Mouse (Mus musculus) hindbrain, embryonic 14.5 days (tissue): ENCODE measurements around the gene Atp6v1fnb. TPM values are rescaled to one million over a fixed set of nuclear protein-coding genes. Genes with fewer than 3 reads are reported as not detected.

Experiments
- ATAC-seq: fragments of 200-750 bp; cut with Nextera tagmentation; 2 replicates; pipeline ENCODE4 v1.8.0; 2017; ENCODE audit warnings: moderate number of reproducible peaks, mild to moderate bottlenecking, moderate TSS enrichment, moderate library complexity; ENCODE audit not compliant: low FRiP score
- DNase-seq: peaks from one replicate; pipeline ENCODE4 v3.0.0-alpha.2; 2015; ENCODE audit warnings: low spot score
- H3K27ac ChIP-seq: fragments of 300-500 bp; sonication (generic); 2 replicates; pipeline ENCODE4 v1.5.1; 2014; ENCODE audit warnings: mild to moderate bottlenecking, moderate library complexity
- H3K27me3 ChIP-seq: fragments of 300-500 bp; sonication (generic); 2 replicates; pipeline ENCODE4 v1.6.1; 2014; ENCODE audit warnings: mild to moderate bottlenecking, low read length, mixed read lengths; ENCODE audit not compliant: control insufficient read depth, insufficient read depth
- H3K36me3 ChIP-seq: fragments of 300-500 bp; sonication (generic); replicated peaks from 2 replicates; pipeline ENCODE4 v1.6.1; 2014; ENCODE audit not compliant: control insufficient read depth, insufficient read depth
- H3K4me1 ChIP-seq: fragments of 300-500 bp; sonication (generic); replicated peaks from 2 replicates; pipeline ENCODE4 v1.6.1; 2014; ENCODE audit warnings: antibody characterized with exemption, low read length, mixed read lengths; ENCODE audit not compliant: control insufficient read depth, insufficient read depth
- H3K4me2 ChIP-seq: fragments of 300-500 bp; sonication (generic); replicated peaks from 2 replicates; pipeline ENCODE4 v1.6.1; 2014; ENCODE audit warnings: mild to moderate bottlenecking, moderate library complexity
- H3K4me3 ChIP-seq: fragments of 300-500 bp; sonication (generic); replicated peaks from 2 replicates; pipeline ENCODE4 v1.5.1; 2014; ENCODE audit warnings: mild to moderate bottlenecking, low read length
- H3K9ac ChIP-seq: fragments of 300-500 bp; sonication (generic); 2 replicates; pipeline ENCODE4 v1.6.1; 2014
- H3K9me3 ChIP-seq: fragments of 300-500 bp; sonication (generic); 2 replicates; pipeline ENCODE4 v1.6.1; 2016; ENCODE audit warnings: low read length; ENCODE audit not compliant: control insufficient read depth
- WGBS: fragments of 180-500 bp; shearing (Covaris S2); extraction: QIAGEN DNeasy Blood & Tissue Kit; methylation state at CpG from one replicate; pipeline ENCODE4 v1.1.7; 2014; 5-methylcytosine and 5-hydroxymethylcytosine counted together
- polyA plus RNA-seq: library from polyadenylated mRNA; unstranded; fragments of >200 nt; fragmentation: Nextera tagmentation; extraction: Ambion mirVana; gene quantifications from 2 replicates; pipeline ENCODE4 v1.2.1, GENCODE M21; 2014

Gene Atp6v1fnb
- 0.70 TPM in 1 of 2 replicates, not detected in the other for polyA plus RNA-seq

GRCm38 (mm10) chr6:29471137-29471536 lies at the start of gene Atp6v1fnb:
Gene Atp6v1fnb (plus strand): TSS chr6:29471437.
- Histone ChIP-seq H3K27me3 (0 out of 2 replicates have a peak, but pooled peaks cover 9% of the 10 kb centered on the region), H3K4me1 (peaks cover 11% of the 10 kb centered on the region), H3K27ac (no peak within 1 kb of the TSS), H3K36me3 (peaks cover 20% of the 10 kb centered on the region), H3K9me3 (no peaks in the 10 kb centered on the region), H3K9ac (no peak within 1 kb of the TSS), H3K4me3 (no peak within 1 kb of the TSS), H3K4me2 (no peak within 1 kb of the TSS)
- DNase-seq (no peak), ATAC-seq (no peak)
- WGBS, result 96% methylated on average over 4 of the region's 4 CpGs

- Histone ChIP-seq H3K9me3 (no peaks in the 10 kb centered on the region), H3K27me3 (0 out of 2 replicates have a peak, but pooled peaks cover 4% of the 10 kb centered on the region), H3K4me3 (no peak overlapping the region), H3K36me3 (no peaks in the 10 kb centered on the region), H3K27ac (no peak overlapping the region), H3K4me2 (no peak overlapping the region), H3K9ac (no peak overlapping the region), H3K4me1 (no peaks in the 10 kb centered on the region)
- ATAC-seq, result no peak
- 90% methylated on average over 8 of the region's 8 CpGs for WGBS
- no peak for DNase-seq
These were observed 46.1 kb upstream of the Atp6v1fnb start for GRCm38 (mm10) chr6:29425118-29425517.

- no peak overlapping the region for H3K27ac ChIP-seq
- no peak overlapping the region for H3K4me3 ChIP-seq
- no peak overlapping the region for H3K9ac ChIP-seq
- no peaks in the 10 kb centered on the region for H3K9me3 ChIP-seq
- 74% methylated on average over 6 of the region's 6 CpGs for WGBS
- H3K4me2 ChIP-seq, result no peak overlapping the region
- ATAC-seq, result no peak
- no peaks in the 10 kb centered on the region for H3K4me1 ChIP-seq
- no peak for DNase-seq
- H3K27me3 ChIP-seq, result 0 out of 2 replicates have a peak, but pooled peaks cover 8% of the 10 kb centered on the region
- H3K36me3 ChIP-seq, result no peaks in the 10 kb centered on the region
These were observed 44.9 kb upstream of the Atp6v1fnb start for GRCm38 (mm10) chr6:29426331-29426730.

GRCm38 (mm10) chr6:29428171-29428570 lies 43.1 kb upstream of the Atp6v1fnb start:
- H3K9ac ChIP-seq, result no peak overlapping the region
- H3K4me2 ChIP-seq, result no peak overlapping the region
- no peak overlapping the region for H3K4me3 ChIP-seq
- peaks cover 25% of the 10 kb centered on the region for H3K27me3 ChIP-seq
- no peaks in the 10 kb centered on the region for H3K36me3 ChIP-seq
- no peak overlapping the region for H3K27ac ChIP-seq
- H3K9me3 ChIP-seq, result no peaks in the 10 kb centered on the region
- DNase-seq, result no peak
- H3K4me1 ChIP-seq, result peaks cover 6% of the 10 kb centered on the region; the same call in 1 of the 2 replicates
- no peak for ATAC-seq
- 57% methylated on average over 4 of the region's 4 CpGs for whole genome bisulfite sequencing

GRCm38 (mm10) chr6:29430681-29431420 lies 40.4 kb upstream of the Atp6v1fnb start:
- Histone ChIP-seq H3K4me1 (peaks cover 30% of the 10 kb centered on the region), H3K27me3 (peaks cover 46% of the 10 kb centered on the region), H3K9ac (no peak overlapping the region), H3K9me3 (no peaks in the 10 kb centered on the region), H3K4me2 (no peak overlapping the region), H3K4me3 (no peak overlapping the region), H3K36me3 (no peaks in the 10 kb centered on the region), H3K27ac (no peak overlapping the region)
- no peak for ATAC-seq
- DNase-seq, result no peak
- WGBS, result 52% methylated on average over 15 of the region's 15 CpGs

- Histone ChIP-seq H3K4me2 (no peak overlapping the region), H3K36me3 (no peaks in the 10 kb centered on the region), H3K4me1 (peaks cover 34% of the 10 kb centered on the region), H3K9ac (no peak overlapping the region), H3K4me3 (no peak overlapping the region), H3K9me3 (no peaks in the 10 kb centered on the region), H3K27ac (no peak overlapping the region), H3K27me3 (peaks cover 46% of the 10 kb centered on the region)
- no peak for DNase-seq
- no peak for ATAC-seq
- WGBS, result 17% methylated on average over 5 of the region's 5 CpGs
These were observed 39.8 kb upstream of the Atp6v1fnb start for GRCm38 (mm10) chr6:29431473-29431872.

- Histone ChIP-seq H3K9me3 (no peaks in the 10 kb centered on the region), H3K4me1 (peaks cover 39% of the 10 kb centered on the region), H3K9ac (no peak overlapping the region), H3K4me3 (no peak overlapping the region), H3K27me3 (peaks cover 46% of the 10 kb centered on the region), H3K36me3 (no peaks in the 10 kb centered on the region), H3K27ac (no peak overlapping the region), H3K4me2 (no peak overlapping the region)
- 31% methylated on average over 3 of the region's 3 CpGs for WGBS
- DNase-seq (no peak), ATAC-seq (no peak)
These were observed 39.1 kb upstream of the Atp6v1fnb start for GRCm38 (mm10) chr6:29432156-29432555.

GRCm38 (mm10) chr6:29432676-29433037 lies 38.6 kb upstream of the Atp6v1fnb start:
- DNase-seq, result no peak
- Histone ChIP-seq H3K4me1 (peaks cover 39% of the 10 kb centered on the region), H3K9me3 (no peaks in the 10 kb centered on the region), H3K4me2 (peak overlapping the region; percentile 67), H3K27me3 (peaks cover 46% of the 10 kb centered on the region), H3K27ac (no peak overlapping the region), H3K9ac (peak overlapping the region; percentile 55), H3K36me3 (no peaks in the 10 kb centered on the region), H3K4me3 (peak overlapping the region; percentile 39)
- ATAC-seq, result no peak

- H3K27me3 ChIP-seq, result peaks cover 46% of the 10 kb centered on the region
- peak; percentile 26 for DNase-seq
These were observed 38.0 kb upstream of the Atp6v1fnb start, which contains the start of gene Flnc for GRCm38 (mm10) chr6:29433038-29433803. Gene Flnc (plus strand): TSS chr6:29433256.

More at GRCm38 (mm10) chr6:29433038-29433803, 38.0 kb upstream of the Atp6v1fnb start, which contains the start of gene Flnc:
- H3K27ac ChIP-seq, result 0 out of 2 replicates have a peak within 1 kb of the TSS, but pooled peaks have one; percentile 32
- peaks cover 39% of the 10 kb centered on the region for H3K4me1 ChIP-seq
- H3K4me2 ChIP-seq, result peak within 1 kb of the TSS; percentile 67
- peak within 1 kb of the TSS; percentile 55 for H3K9ac ChIP-seq
- H3K36me3 ChIP-seq, result no peaks in the 10 kb centered on the region
- under 1% methylated on average over 68 of the region's 77 CpGs for WGBS
- H3K4me3 ChIP-seq, result peak within 1 kb of the TSS; percentile 39
- ATAC-seq, result peak; percentile 18; the same call in 1 of the 2 replicates
- no peaks in the 10 kb centered on the region for H3K9me3 ChIP-seq
